Mouse (Mus musculus) embryonic fibroblast, embryonic 13.5 days (primary cell): ENCODE measurements around the gene A030003K21Rik.

ENCODE experiments used
- CTCF ChIP-seq: IDR thresholded peaks from 2 replicates; pipeline ENCODE4 v1.5.1; 2011; ENCODE audit warnings: mild to moderate bottlenecking, control low read depth, low read length, moderate library complexity, borderline replicate concordance; ENCODE audit not compliant: insufficient read depth
- POLR2A ChIP-seq: IDR thresholded peaks from 2 replicates; pipeline ENCODE4 v1.6.1; 2011; ENCODE audit warnings: low read depth, mild to moderate bottlenecking, control low read depth, low read length, moderate library complexity

GRCm38 (mm10) chr1:82973901-82974300 is 30.7 kb upstream of the A030003K21Rik start:
- TF ChIP-seq CTCF (no peak), POLR2A (no peak)
